Mouse (Mus musculus) common myeloid progenitor, adult 5-6 weeks (primary cell): ENCODE results near the gene Rilpl1. TPM values are rescaled to one million over a fixed set of nuclear protein-coding genes. Genes with fewer than 3 reads are reported as not detected.
"Not testable (repeated sequence)": the region's sequence is repeated elsewhere in the genome, so short reads cannot be mapped to it uniquely, and the experiment has no call there.

Experiments used
- ATAC-seq: replicated peaks from 2 replicates; pipeline ENCODE4 v1.8.0; 2016; ENCODE audit warnings: low read depth, mild to moderate bottlenecking, moderate TSS enrichment, inconsistent platforms; ENCODE audit not compliant: poor library complexity, severe bottlenecking
- total RNA-seq: library from RNA; stranded (forward); fragments of 200-1000, 187-1606 nt; gene quantifications from 2 replicates; pipeline ENCODE4 v1.2.3, GENCODE M21; 2017

The Rilpl1 gene
- total RNA-seq, result 3.1 and 5.3 TPM in 2 replicates

GRCm38 (mm10) chr5:124530655-124531582 is at the start of gene Rilpl1:
Rilpl1 (minus strand) TSS chr5:124531391.
- peak; percentile 48 for ATAC-seq

GRCm38 (mm10) chr5:124578633-124579317 is 47.6 kb upstream of the Rilpl1 start, which contains the start of the genes Eif2b1 and Gtf2h3:
Eif2b1 (minus strand) TSS chr5:124579131.
Gtf2h3 (plus strand) TSS chr5:124579140.
- ATAC-seq, result peak; percentile 93

- ATAC-seq, result no peak
Measured at GRCm38 (mm10) chr5:124575467-124575866, 44.3 kb upstream of the Rilpl1 start.

- ATAC-seq, result no peak
Measured at GRCm38 (mm10) chr5:124571068-124571467, 39.9 kb upstream of the Rilpl1 start.

- no peak for ATAC-seq
Measured at GRCm38 (mm10) chr5:124555145-124555544, 24.0 kb upstream of the Rilpl1 start.

GRCm38 (mm10) chr5:124553607-124554006 is 22.4 kb upstream of the Rilpl1 start:
- ATAC-seq, result no peak

GRCm38 (mm10) chr5:124552558-124553307 is 21.5 kb upstream of the Rilpl1 start, which contains the start of gene Ddx55:
Ddx55 (plus strand) TSS chr5:124552864.
- ATAC-seq, result peak; percentile 96

GRCm38 (mm10) chr5:124552094-124552472 is 20.9 kb upstream of the Rilpl1 start:
- ATAC-seq, result no peak

GRCm38 (mm10) chr5:124551349-124552093 is 20.3 kb upstream of the Rilpl1 start:
- ATAC-seq, result not testable (repeated sequence)

GRCm38 (mm10) chr5:124550737-124551136 is 19.5 kb upstream of the Rilpl1 start:
- ATAC-seq, result not testable (repeated sequence)

GRCm38 (mm10) chr5:124541602-124541973 is 10.4 kb upstream of the Rilpl1 start:
- ATAC-seq, result no peak

GRCm38 (mm10) chr5:124540905-124541601 is 9.9 kb upstream of the Rilpl1 start:
- peak; percentile 37 for ATAC-seq

GRCm38 (mm10) chr5:124540383-124540786 is 9.2 kb upstream of the Rilpl1 start, which contains the start of gene Tmed2:
Tmed2 (plus strand) TSS chr5:124540695.
- peak; percentile 92 for ATAC-seq

- no peak for ATAC-seq
Measured at GRCm38 (mm10) chr5:124539905-124540304, 8.7 kb upstream of the Rilpl1 start.

- ATAC-seq, result peak; percentile 41; the same call in 1 of the 2 replicates
Measured at GRCm38 (mm10) chr5:124538813-124539792, 7.9 kb upstream of the Rilpl1 start.

- peak; percentile 6; the same call in 1 of the 2 replicates for ATAC-seq
Measured at GRCm38 (mm10) chr5:124536776-124537175, 5.6 kb upstream of the Rilpl1 start.

- ATAC-seq, result no peak
Measured at GRCm38 (mm10) chr5:124535016-124535415, 3.8 kb upstream of the Rilpl1 start.

GRCm38 (mm10) chr5:124532451-124532850 is 1.3 kb upstream of the Rilpl1 start:
- no peak for ATAC-seq
